Mouse (Mus musculus): ENCODE measurements at regions not wholly inside any gene's neighbourhood (a gene's known extent, or its start where the extent isn't known, plus 50 kb on each side); places are given as distances from the start of the nearest gene placed in this dataset.

DNA sequence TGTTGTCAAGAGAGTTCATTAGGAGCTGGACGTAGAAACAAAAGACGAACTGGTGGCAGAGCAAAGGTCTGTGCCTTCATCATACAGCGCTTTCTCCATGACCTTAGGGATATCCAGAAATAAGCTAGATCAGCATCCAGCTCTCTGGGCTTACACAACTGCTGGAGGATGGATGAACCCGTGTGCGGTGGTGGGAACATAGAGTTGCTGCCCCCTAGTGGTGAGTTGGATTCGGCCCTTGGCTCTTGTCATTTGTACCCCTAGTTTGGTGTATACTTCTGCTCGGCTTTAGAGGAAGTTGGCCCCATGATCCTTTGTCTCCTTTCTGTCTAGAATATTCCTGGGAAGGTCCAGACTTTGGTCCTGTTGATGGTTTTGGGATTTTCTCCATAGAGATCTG lies 369.4 kb downstream of the Dhx35 start:
- Histone ChIP-seq H3K79me2 (replicated peaks; ENCODE audit: control insufficient read depth, extremely low read depth, insufficient read depth, poor library complexity, severe bottlenecking) (no peaks in the 10 kb centered on the region), H3K4me1 (ENCODE audit: control insufficient read depth in 1 of 2, insufficient read depth in 2 of 2) (peaks cover 10 to 33% of the 10 kb centered on the region in 2 experiments), H3K4me2 (ENCODE audit: insufficient read depth, low read depth, poor library complexity, severe bottlenecking) (peak overlapping the region; percentile 29), H3K27ac (ENCODE audit: insufficient read depth, low read depth) (no peak overlapping the region), H3K36me3 (replicated peaks in 1 of 2; ENCODE audit: control insufficient read depth in 1 of 2, insufficient read depth in 1 of 2, low read length in 1 of 2) (no peaks in the 10 kb centered on the region), H3K4me3 (replicated peaks in 1 of 3; ENCODE audit: low read depth in 2 of 3, low read length in 2 of 3, poor library complexity in 1 of 3) (no peak overlapping the region), H3K9ac (ENCODE audit: insufficient read depth, low read depth) (no peak overlapping the region), H3K27me3 (replicated peaks) (no peaks in the 10 kb centered on the region), H3K9me3 (replicated peaks; ENCODE audit: low read length) (peaks cover 2% of the 10 kb centered on the region)
- dilution Hi-C loops (cut with MboI; ENCODE audit: extremely low pct_ligation_motif_present, extremely low pct_unique_long_range_greater_than_20kb, low sequenced_read_pairs): no loop called here
- DNase-seq (ENCODE audit: extremely low read depth): peak; percentile 80
- TF ChIP-seq ZC3H11A (IDR thresholded peaks at IDR 0.05; ENCODE audit: low read depth, low read length) (peak; percentile 58; the same call in 1 of the 2 replicates), UBTF (IDR thresholded peaks at IDR 0.05; ENCODE audit: low read depth, low read length) (no peak), MAZ (IDR thresholded peaks at IDR 0.05; ENCODE audit: low read depth, low read length) (no peak), CTCF (conservative IDR thresholded peaks at IDR 0.05 in 1 of 2, IDR thresholded peaks at IDR 0.05 in 1 of 2; ENCODE audit: low read depth in 2 of 2, low read length in 2 of 2) (peak; percentile 85 to 90), RAD21 (IDR thresholded peaks at IDR 0.05; ENCODE audit: low read depth, low read length) (peak; percentile 85), RCOR1 (conservative IDR thresholded peaks at IDR 0.05; ENCODE audit: low read depth, low read length) (no peak), POLR2A (IDR thresholded peaks at IDR 0.05; ENCODE audit: low read depth, low read length) (no peak), SMC3 (IDR thresholded peaks at IDR 0.05; ENCODE audit: low read depth, low read length) (peak; percentile 92), MAFK (IDR thresholded peaks at IDR 0.05; ENCODE audit: insufficient replicate concordance, low read length) (0 out of 2 replicates have a peak, but pooled peaks have one; percentile 37), TCF12 (IDR thresholded peaks at IDR 0.05; ENCODE audit: low read depth, low read length) (no peak), ELF1 (IDR thresholded peaks at IDR 0.05; ENCODE audit: low read depth, low read length) (no peak)
- in situ Hi-C loops (cut with MboI; ENCODE audit: low pct_ligation_motif_present, low pct_unique_long_range_greater_than_20kb, low sequenced_read_pairs): loop anchor here (5.0 to 25.0 kb wide), 2 partner anchors 112 to 252 kb away; no protein-coding TSS in a partner anchor

DNA sequence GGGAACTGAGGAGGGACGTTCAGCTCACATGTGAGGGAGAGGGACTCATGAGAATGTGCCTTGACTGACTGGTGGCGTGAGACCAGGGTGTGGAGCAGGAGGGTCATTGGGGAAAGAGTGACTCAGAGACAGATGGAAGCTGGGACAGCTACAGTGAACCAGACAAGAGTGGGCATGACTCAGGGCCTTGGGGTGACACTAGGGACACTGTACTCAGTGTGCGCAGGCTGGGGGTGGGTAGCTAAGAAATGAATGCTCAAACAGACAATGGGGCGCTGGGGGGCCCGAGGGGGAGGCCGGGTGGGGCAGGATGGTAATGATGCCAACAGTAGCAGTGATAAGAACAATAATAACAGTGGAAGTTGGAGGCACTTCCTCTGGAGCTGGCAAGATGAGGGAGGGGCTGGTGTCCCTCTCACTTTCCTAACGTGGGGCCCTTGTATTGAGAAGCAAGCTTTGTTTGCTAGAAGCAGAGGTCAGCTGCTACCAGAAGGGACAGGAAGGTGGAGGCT lies 374.0 kb downstream of the Dhx35 start:
- TF ChIP-seq SIN3A (IDR thresholded peaks at IDR 0.05; ENCODE audit: low read length): no peak
- peak; percentile 65 for TF ChIP-seq ETS1 (conservative IDR thresholded peaks at IDR 0.05; ENCODE audit: low read depth, low read length)
- TF ChIP-seq EP300 (IDR thresholded peaks at IDR 0.05; ENCODE audit: low read length): no peak
- TF ChIP-seq BHLHE40 (IDR thresholded peaks at IDR 0.05; ENCODE audit: low read depth, low read length): peak; percentile 79
- in situ Hi-C loops (cut with MboI; ENCODE audit: low pct_ligation_motif_present, low pct_unique_long_range_greater_than_20kb, low sequenced_read_pairs) (loop anchor here (25.0 kb wide), 1 partner anchor 256 kb away; no protein-coding TSS in a partner anchor), dilution Hi-C loops (cut with MboI; ENCODE audit: extremely low pct_ligation_motif_present, extremely low pct_unique_long_range_greater_than_20kb, low sequenced_read_pairs) (no loop called here)

More for the DNA sequence above, 374.0 kb downstream of the Dhx35 start:
- H3K9ac ChIP-seq (ENCODE audit: insufficient read depth, low read depth): no peak overlapping the region
- H3K4me2 ChIP-seq (ENCODE audit: insufficient read depth, low read depth, poor library complexity, severe bottlenecking): no peak overlapping the region
- H3K27ac ChIP-seq (ENCODE audit: insufficient read depth, low read depth): no peak overlapping the region
- peaks cover 10 to 27% of the 10 kb centered on the region in 2 experiments for H3K4me1 ChIP-seq (ENCODE audit: control insufficient read depth in 1 of 2, insufficient read depth in 2 of 2)
- H3K9me3 ChIP-seq (replicated peaks; ENCODE audit: low read length): no peaks in the 10 kb centered on the region
- no peaks in the 10 kb centered on the region for H3K36me3 ChIP-seq (replicated peaks in 1 of 2; ENCODE audit: control insufficient read depth in 1 of 2, insufficient read depth in 1 of 2, low read length in 1 of 2)
- H3K27me3 ChIP-seq (replicated peaks): no peaks in the 10 kb centered on the region
- peak; percentile 15 for DNase-seq (ENCODE audit: extremely low read depth)
- H3K4me3 ChIP-seq (replicated peaks in 1 of 3; ENCODE audit: low read depth in 2 of 3, low read length in 2 of 3, poor library complexity in 1 of 3): no peak overlapping the region
- no peaks in the 10 kb centered on the region for H3K79me2 ChIP-seq (replicated peaks; ENCODE audit: control insufficient read depth, extremely low read depth, insufficient read depth, poor library complexity, severe bottlenecking)
